Mouse (Mus musculus): ENCODE results near the gene Dnajb8. TPM values are rescaled to one million over a fixed set of nuclear protein-coding genes. Genes with fewer than 3 reads are reported as not detected.

Dnajb8 gene
- total and polyA plus RNA-seq, 2 experiments from 2014 or later: not detected

DNA sequence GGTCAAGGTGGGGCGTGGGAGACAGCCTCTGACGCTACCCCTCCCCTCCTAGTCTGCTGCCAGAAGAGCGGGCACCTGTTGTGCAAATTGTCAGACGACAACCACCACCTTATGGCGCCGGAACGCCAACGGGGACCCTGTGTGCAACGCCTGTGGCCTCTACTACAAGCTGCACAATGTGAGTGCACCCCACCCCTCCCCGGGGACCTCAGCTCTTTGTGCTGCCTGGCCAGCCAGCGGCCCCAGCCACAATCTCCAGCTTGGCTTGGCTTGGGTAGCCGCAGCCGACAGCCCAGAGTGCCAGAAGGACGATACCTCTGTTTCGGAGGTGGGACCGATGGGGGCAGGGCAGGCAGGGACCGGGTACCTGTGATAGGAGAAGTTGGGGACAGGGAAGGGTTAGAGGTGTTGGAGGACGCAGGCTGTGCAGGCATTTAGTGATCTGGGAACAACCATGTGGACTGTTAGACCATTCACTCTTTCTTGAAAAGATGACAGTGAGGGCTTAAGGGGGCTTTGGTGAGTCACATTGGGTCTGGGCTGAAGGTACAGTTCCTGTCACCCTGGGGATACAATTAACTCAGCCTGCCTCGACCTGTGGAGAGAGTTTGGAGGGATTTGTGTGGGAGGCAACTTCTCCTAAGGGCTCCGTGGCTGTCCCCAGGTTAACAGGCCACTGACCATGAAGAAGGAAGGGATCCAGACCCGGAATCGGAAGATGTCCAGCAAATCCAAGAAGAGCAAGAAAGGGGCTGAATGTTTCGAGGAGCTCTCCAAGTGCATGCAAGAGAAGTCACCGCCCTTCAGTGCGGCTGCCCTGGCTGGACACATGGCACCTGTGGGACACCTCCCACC, 17.3 kb upstream of the Dnajb8 start:
- no peak overlapping the region for H3K9ac ChIP-seq
- H3K27ac ChIP-seq (ENCODE audit: low read depth, low read length): no peak overlapping the region
- ATAC-seq (no peak), DNase-seq (no peak)
- 7% methylated on average over 25 of the region's 25 CpGs for WGBS
- no peaks in the 10 kb centered on the region for H3K9me3 ChIP-seq (ENCODE audit: low read length)
- H3K4me3 ChIP-seq (ENCODE audit: low read depth, low read length): no peak overlapping the region
- no peak for TF ChIP-seq CTCF (IDR thresholded peaks at IDR 0.05; ENCODE audit: low read depth)
- H3K4me2 ChIP-seq (ENCODE audit: low read depth): no peak overlapping the region
- no peaks in the 10 kb centered on the region for H3K4me1 ChIP-seq (ENCODE audit: insufficient read depth)
- no peaks in the 10 kb centered on the region for H3K36me3 ChIP-seq (ENCODE audit: insufficient read depth)
- H3K27me3 ChIP-seq (ENCODE audit: insufficient read depth, low read length): peaks cover 82% of the 10 kb centered on the region

DNA sequence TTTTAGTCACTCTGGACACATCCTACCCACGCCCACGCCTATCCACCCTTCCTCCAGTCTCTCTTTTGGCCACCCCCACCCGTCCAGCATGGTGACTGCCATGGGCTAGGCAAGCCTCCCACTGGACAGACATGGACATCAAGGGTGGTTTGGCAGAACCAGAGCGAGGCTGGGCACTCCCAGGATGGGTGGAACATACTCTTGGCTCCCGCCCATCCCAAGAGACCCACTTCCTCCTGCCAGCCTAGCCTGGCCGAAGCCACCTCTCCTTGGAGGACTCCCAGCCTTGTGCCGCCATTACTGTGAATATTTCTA, 16.7 kb upstream of the Dnajb8 start:
- TF ChIP-seq CTCF (IDR thresholded peaks at IDR 0.05; ENCODE audit: low read depth): no peak
- no peak for ATAC-seq

DNA sequence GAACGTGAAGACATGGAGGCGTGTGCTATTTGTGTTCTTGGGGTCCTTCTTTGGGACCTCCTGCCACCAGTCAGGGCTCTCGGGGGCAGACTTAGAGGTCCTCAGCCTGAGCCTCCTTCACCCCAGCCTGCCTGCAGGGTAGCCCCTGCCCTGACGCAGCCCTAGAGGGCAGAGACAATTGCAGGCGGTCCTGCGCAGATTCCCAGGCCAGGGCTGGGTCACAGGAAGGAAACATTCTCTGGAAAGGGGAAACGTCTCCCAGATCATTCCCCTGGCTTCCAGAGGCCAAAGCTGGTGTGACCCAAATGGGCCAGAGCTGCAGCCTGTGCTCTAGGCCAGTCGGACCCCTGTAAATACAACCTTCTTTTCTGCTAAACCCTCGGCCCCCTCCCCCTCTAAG, 16.1 kb upstream of the Dnajb8 start:
- DNase-seq: no peak
- Histone ChIP-seq H3K27ac (ENCODE audit: low read depth, low read length) (no peak overlapping the region), H3K27me3 (ENCODE audit: insufficient read depth, low read length) (peaks cover 70% of the 10 kb centered on the region), H3K9ac (no peak overlapping the region), H3K36me3 (ENCODE audit: insufficient read depth) (no peaks in the 10 kb centered on the region), H3K4me2 (ENCODE audit: low read depth) (no peak overlapping the region), H3K4me3 (ENCODE audit: low read depth, low read length) (no peak overlapping the region), H3K4me1 (ENCODE audit: insufficient read depth) (no peaks in the 10 kb centered on the region), H3K9me3 (ENCODE audit: low read length) (no peaks in the 10 kb centered on the region)
- no peak for TF ChIP-seq CTCF (IDR thresholded peaks at IDR 0.05; ENCODE audit: low read depth)
- ATAC-seq: no peak
- 12% methylated on average over 9 of the region's 9 CpGs for WGBS

More for the DNA sequence above, 16.7 kb upstream of the Dnajb8 start:
- Histone ChIP-seq H3K4me1 (ENCODE audit: insufficient read depth) (no peaks in the 10 kb centered on the region), H3K27ac (ENCODE audit: low read depth, low read length) (no peak overlapping the region), H3K4me2 (ENCODE audit: low read depth) (no peak overlapping the region), H3K27me3 (ENCODE audit: insufficient read depth, low read length) (peaks cover 76% of the 10 kb centered on the region), H3K36me3 (ENCODE audit: insufficient read depth) (no peaks in the 10 kb centered on the region), H3K9ac (no peak overlapping the region), H3K9me3 (ENCODE audit: low read length) (no peaks in the 10 kb centered on the region), H3K4me3 (ENCODE audit: low read depth, low read length) (no peak overlapping the region)
- no peak for DNase-seq
- 16% methylated on average over 7 of the region's 7 CpGs for WGBS

DNA sequence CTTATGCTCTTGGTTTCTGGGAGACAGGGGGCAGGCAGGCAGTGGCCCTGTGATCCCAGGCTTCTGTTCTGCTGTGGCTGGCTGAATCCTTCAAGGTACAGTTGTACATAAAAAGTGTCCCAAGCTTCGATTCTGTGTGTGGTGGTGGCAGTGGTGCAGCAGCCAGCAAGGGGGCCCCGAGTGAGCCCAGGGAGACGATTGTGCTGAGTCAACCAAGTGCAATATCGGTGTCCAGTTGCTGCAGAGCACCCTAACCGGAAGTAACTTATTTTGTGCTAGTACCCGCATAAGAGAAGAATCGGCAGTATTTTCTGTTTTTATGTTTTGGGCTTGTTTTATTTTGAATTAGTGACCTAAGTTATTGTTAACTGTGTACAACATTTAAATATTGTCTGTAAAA, 15.5 kb upstream of the Dnajb8 start:
- H3K4me1 ChIP-seq (ENCODE audit: insufficient read depth): no peaks in the 10 kb centered on the region
- ATAC-seq (no peak), DNase-seq (no peak)
- H3K9me3 ChIP-seq (ENCODE audit: low read length): no peaks in the 10 kb centered on the region
- H3K27me3 ChIP-seq (ENCODE audit: insufficient read depth, low read length): peaks cover 64% of the 10 kb centered on the region
- WGBS: 44% methylated on average over 7 of the region's 7 CpGs
- H3K9ac ChIP-seq: no peak overlapping the region
- H3K27ac ChIP-seq (ENCODE audit: low read depth, low read length): no peak overlapping the region
- H3K4me2 ChIP-seq (ENCODE audit: low read depth): no peak overlapping the region
- H3K4me3 ChIP-seq (ENCODE audit: low read depth, low read length): no peak overlapping the region
- no peak for TF ChIP-seq CTCF (IDR thresholded peaks at IDR 0.05; ENCODE audit: low read depth)
- H3K36me3 ChIP-seq (ENCODE audit: insufficient read depth): no peaks in the 10 kb centered on the region

DNA sequence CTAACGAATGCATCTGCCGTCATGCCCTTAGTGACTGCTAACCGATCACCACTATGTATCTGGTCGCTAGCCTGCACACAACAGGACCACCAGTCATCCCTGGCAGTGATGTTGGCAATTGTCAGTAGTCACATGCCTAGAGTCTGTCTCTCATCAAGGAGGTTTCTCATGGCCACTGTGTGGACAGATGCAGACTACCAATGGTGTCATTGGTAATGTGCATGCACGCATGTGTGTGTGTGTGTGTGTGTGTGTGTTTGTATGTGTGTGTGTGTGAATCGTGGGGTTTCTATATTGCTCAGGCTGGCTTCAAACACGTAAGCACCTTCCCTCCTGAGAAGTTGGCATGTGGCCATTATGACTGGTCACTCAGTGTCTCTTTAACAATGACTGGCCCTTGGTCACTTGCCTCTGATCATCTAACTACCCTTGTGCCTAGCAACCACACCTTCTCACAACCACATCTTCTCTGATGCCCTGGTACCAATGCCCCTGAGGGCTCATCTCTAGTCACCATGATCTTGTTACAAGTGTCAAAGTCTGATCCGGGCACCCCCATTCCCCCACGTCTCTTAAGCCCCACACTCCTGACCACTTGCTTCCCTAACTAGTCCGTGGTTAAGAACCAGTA, 14.6 kb upstream of the Dnajb8 start:
- Histone ChIP-seq H3K9ac (no peak overlapping the region), H3K27ac (ENCODE audit: low read depth, low read length) (no peak overlapping the region), H3K27me3 (ENCODE audit: insufficient read depth, low read length) (peaks cover 55% of the 10 kb centered on the region), H3K4me1 (ENCODE audit: insufficient read depth) (no peaks in the 10 kb centered on the region), H3K4me2 (ENCODE audit: low read depth) (no peak overlapping the region), H3K9me3 (ENCODE audit: low read length) (no peaks in the 10 kb centered on the region), H3K4me3 (ENCODE audit: low read depth, low read length) (no peak overlapping the region), H3K36me3 (ENCODE audit: insufficient read depth) (no peaks in the 10 kb centered on the region)
- 82% methylated on average over 10 of the region's 10 CpGs for WGBS
- no peak for DNase-seq
- no peak for TF ChIP-seq CTCF (IDR thresholded peaks at IDR 0.05; ENCODE audit: low read depth)
- no peak for ATAC-seq

DNA sequence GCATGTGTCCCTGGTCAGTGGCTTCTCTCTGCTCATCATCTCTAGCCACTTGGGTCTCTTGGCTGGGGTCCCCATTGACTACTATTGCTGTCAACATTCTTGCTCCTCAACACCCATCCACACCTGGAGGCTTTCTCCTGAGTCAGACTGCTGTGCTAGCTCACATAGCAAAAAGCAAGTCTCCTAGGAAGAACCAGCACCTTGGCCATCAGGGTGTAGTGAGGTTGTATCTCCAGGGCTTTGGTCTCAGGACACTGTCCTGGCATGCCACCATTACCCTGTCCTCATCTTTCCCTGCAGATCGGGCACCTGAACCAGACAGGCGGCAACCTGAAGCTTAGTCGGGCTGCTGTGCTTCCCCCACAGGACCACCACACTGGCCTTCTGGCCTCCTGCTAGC, 13.7 kb upstream of the Dnajb8 start:
- TF ChIP-seq CTCF (IDR thresholded peaks at IDR 0.05; ENCODE audit: low read depth): no peak
- Histone ChIP-seq H3K9me3 (ENCODE audit: low read length) (no peaks in the 10 kb centered on the region), H3K9ac (no peak overlapping the region), H3K36me3 (ENCODE audit: insufficient read depth) (no peaks in the 10 kb centered on the region), H3K27me3 (ENCODE audit: insufficient read depth, low read length) (peaks cover 51% of the 10 kb centered on the region), H3K4me1 (ENCODE audit: insufficient read depth) (no peaks in the 10 kb centered on the region), H3K4me2 (ENCODE audit: low read depth) (no peak overlapping the region), H3K27ac (ENCODE audit: low read depth, low read length) (no peak overlapping the region), H3K4me3 (ENCODE audit: low read depth, low read length) (no peak overlapping the region)
- no peak for DNase-seq
- WGBS: 98% methylated on average over 3 of the region's 3 CpGs
- no peak for ATAC-seq

DNA sequence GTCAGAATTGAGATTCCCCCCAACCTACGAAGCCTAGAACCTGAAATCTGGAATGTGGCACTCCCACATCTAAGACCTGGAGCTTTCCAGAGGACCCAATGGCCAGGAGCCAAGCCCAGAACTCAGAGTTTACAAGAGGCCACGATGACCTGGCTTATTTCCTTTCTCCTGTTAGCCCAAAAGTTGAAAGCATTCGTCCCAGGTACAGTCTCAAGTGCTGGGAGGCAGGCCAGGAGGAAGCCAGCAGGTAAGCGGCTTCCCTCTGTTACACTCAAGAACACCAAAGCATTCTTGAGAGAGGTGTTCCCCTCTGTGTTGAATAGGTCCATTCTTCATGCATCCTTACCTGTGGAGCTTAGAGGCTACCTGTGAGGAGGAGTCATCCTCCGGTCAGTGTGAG, 12.6 kb upstream of the Dnajb8 start:
- Histone ChIP-seq H3K9ac (no peak overlapping the region), H3K27me3 (ENCODE audit: insufficient read depth, low read length) (peaks cover 40% of the 10 kb centered on the region), H3K4me1 (ENCODE audit: insufficient read depth) (no peaks in the 10 kb centered on the region), H3K4me3 (ENCODE audit: low read depth, low read length) (no peak overlapping the region), H3K4me2 (ENCODE audit: low read depth) (no peak overlapping the region), H3K27ac (ENCODE audit: low read depth, low read length) (no peak overlapping the region), H3K36me3 (ENCODE audit: insufficient read depth) (no peaks in the 10 kb centered on the region), H3K9me3 (ENCODE audit: low read length) (no peaks in the 10 kb centered on the region)
- TF ChIP-seq CTCF (IDR thresholded peaks at IDR 0.05; ENCODE audit: low read depth): no peak
- WGBS: 73% methylated on average over 5 of the region's 5 CpGs
- no peak for DNase-seq
- no peak for ATAC-seq

Measured in forebrain, postnatal 0 days (tissue).